Mouse (Mus musculus) B cell, adult 67 days (primary cell): ENCODE data around the gene Bcl7b. TPM values are rescaled to one million over a fixed set of nuclear protein-coding genes. Genes with fewer than 3 reads are reported as not detected.

ENCODE experiments used
- total RNA-seq, 2 experiments: library from RNA; stranded (reverse); gene quantifications; 4 replicates each; pipeline ENCODE4 v1.2.4; 2023

Gene Bcl7b
- total RNA-seq, result 10 to 100 TPM; 65.6 to 69.8 TPM

DNA sequence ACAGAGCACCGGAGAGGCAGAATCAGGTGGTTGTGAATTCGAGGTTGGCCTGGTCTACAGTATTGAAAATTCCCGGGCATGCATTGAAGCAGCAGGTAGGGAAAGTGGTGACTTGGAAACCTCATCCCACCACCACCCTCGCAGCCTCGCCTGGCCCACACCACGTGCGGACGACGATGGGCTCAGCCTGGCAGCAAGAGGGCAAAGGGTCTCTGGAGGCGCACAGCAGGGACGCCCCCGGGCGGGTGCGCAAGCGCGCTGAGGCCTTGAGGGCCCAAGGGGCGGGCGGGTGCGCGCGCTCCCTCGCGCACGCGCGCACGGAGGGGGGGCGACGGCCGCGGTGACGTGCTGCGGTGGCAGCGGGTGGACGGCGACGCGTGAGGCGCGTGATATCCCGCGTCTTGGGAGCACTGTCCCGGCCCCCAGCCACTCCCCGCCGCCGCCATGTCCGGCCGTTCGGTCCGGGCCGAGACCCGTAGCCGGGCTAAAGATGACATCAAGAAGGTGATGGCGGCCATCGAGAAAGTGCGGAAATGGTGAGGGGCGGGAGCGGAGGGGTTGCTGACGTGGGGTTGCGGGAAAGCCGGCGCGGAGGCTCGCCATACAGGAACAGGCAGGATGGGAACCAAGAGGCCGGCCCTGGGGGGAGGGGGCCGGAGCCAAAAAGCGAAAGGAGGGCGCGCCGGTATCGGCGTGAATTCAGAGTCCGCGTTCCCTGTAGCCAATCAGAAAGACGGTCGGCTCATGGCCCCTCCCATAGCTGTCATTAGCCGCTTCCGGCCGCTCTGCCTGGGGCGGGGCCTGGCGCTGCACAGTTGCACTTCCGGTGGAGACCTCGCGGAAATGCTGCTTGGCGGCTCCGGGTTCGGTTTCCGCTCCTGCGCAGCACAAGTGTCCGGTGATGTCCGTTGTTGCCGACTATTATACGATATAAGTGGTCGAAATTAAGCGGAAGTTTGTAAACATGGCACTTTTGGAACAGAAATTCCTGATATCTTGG is at the start of gene Bcl7b:
Bcl7b (plus strand) TSS at position 221 of the 1,000 bp plus-strand sequence.

DNA sequence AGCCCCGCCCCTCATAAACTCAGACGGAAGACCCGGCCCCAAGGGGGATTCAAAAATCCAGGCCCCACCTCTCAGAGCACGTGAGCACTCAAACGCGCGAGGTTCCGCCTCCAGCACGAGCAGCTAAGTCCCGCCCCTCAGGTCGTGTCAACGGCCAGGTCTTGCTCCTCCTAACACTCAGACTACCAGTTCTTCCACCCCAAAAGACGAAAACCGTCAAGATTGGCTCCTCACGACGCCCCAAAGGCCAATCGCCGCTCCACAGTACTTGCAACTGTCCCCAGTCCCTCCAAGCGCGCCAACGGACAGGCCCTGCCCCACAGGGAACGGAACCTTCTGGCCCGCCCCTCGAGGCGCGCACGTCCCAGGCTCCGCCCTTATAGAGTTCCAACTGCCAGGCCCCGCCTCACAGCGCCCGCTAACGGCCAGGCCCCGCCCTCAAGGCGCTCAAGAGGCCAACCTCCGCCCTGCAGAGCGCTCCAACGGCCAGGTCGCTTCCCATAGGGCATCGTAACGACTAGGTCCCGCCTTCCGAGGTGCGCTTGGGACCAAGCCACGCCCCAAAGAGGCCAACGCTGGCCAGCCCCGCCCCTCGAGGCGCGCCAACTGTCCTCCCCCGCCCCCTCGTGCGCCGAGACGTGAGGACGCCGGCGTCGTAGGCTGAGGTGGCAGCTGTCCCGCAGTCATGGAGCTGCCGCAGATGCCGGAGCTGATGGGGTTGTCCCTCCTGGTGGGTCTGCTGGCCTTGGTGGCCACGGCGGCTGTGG is 18.8 kb upstream of the Bcl7b start, which contains the start of gene Tbl2:
Tbl2 (plus strand) TSS at position 605 of the 767 bp plus-strand sequence.

DNA sequence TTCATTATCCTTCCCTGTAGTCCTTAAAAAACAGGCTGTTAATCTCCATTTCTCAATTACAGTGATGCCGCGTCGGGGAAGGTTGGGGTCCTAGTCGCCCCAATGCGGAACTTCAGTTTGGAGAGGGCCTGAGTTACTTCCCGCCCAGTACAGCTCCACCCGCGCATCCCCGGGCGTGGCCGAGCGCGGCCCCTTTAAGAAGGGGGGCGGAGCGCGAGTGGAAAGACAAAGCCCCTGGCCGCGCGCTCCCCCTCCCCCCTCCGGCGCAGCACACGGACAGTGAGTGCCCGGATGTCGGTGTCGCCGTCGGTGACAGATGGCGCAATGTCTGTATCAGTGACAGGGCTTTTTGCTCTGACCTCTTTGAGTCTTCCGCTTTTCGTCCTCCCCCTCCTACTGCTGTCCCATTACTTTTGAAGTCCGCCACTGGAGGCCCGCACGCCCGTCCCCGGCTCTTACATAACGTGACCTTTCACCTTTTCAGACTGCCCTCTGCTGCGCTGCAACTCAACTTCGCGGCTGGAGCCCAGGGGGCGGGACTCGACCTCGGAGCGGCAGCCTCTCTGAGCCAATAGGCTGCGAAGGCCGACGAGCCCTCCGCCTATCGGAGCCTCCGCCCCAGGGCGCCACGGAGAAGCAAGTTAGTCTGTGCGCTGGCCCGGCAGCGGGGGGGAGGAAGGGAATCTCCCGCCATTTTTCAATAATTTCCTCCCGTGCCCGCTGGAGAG is 18.7 kb downstream of the Bcl7b start, which contains the start of gene Baz1b:
Baz1b (plus strand) TSS at position 644 of the 728 bp plus-strand sequence.

Other genes with a start within 250 kb of the Bcl7b start
- 1 to 10 TPM; 1.4 to 2.5 TPM for gene Mettl27, start 235.9 kb upstream of the Bcl7b start, total RNA-seq
- gene Cldn4, start 221.3 kb upstream of the Bcl7b start, total RNA-seq, result not detected
- gene Cldn3, start 182.1 kb upstream of the Bcl7b start, total RNA-seq, result not detected
- 10 to 100 TPM; 35.0 to 41.7 TPM for gene Abhd11, start 159.1 kb upstream of the Bcl7b start, total RNA-seq
- 1 to 10 TPM; 2.7 to 4.2 TPM for gene Stx1a, start 144.8 kb upstream of the Bcl7b start, total RNA-seq
- 10 to 100 TPM; 20.1 to 21.2 TPM for gene Dnajc30, start 104.1 kb upstream of the Bcl7b start, total RNA-seq
- 100 to 1,000 TPM; 105 to 132 TPM for gene Bud23, start 103.3 kb upstream of the Bcl7b start, total RNA-seq
- under 1 TPM in 1 of 2 experiments, not detected in 1; 0.44 TPM for gene Vps37d, start 90.0 kb upstream of the Bcl7b start, total RNA-seq
- not detected for gene Mlxipl, start 78.4 kb upstream of the Bcl7b start, total RNA-seq
- gene Tbl2, start 18.6 kb upstream of the Bcl7b start, total RNA-seq, result 10 to 100 TPM; 14.6 to 21.7 TPM
- 100 to 1,000 TPM; 120 TPM for gene Baz1b, start 19.0 kb downstream of the Bcl7b start, total RNA-seq
- gene Fzd9, start 82.9 kb downstream of the Bcl7b start, total RNA-seq, result under 1 TPM in 1 of 2 experiments, not detected in 1; 0.46 TPM
- gene Fkbp6, start 181.8 kb downstream of the Bcl7b start, total RNA-seq, result under 1 TPM in 1 of 2 experiments, not detected in 1; 0.44 TPM
- gene Trim50, start 185.0 kb downstream of the Bcl7b start, total RNA-seq, result not detected
- 10 to 100 TPM; 40.3 to 51.3 TPM for gene Nsun5, start 201.7 kb downstream of the Bcl7b start, total RNA-seq
- gene Pom121, start 226.3 kb downstream of the Bcl7b start, total RNA-seq, result 10 to 100 TPM; 60.5 to 62.3 TPM